Mouse (Mus musculus): Measurements from ENCODE around the gene Caml. TPM values are rescaled to one million over a fixed set of nuclear protein-coding genes. Genes with fewer than 3 reads are reported as not detected.
"Not testable (repeated sequence)": the region's sequence is repeated elsewhere in the genome, so short reads cannot be mapped to it uniquely, and the experiment has no call there.

Gene Caml
- polyA plus RNA-seq, 1 experiment from 2014 or later: 104 TPM

DNA sequence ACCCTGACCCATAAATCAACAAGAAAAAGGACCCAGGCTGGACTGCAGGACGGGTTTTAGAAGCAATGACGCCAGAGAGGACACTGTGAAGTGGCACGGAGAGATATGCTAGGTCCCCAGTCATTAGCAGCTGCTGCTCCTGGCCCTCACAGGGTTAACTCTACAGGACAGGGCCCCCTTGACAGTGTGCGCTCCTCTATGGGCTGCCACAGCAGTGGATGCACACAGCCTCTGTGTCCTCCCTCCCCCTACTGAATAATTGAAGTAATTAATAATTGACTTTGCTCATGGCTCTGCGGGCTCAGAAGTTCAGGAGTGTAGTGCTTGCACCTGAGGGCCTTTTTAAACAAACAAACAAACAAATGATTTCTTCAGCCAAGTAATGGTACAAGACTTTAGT lies 9.3 kb upstream of the Caml start:
- H3K9ac ChIP-seq (replicated peaks; ENCODE audit: low read depth, low read length): no peak overlapping the region
- WGBS: 44% methylated on average over 5 of the region's 5 CpGs

DNA sequence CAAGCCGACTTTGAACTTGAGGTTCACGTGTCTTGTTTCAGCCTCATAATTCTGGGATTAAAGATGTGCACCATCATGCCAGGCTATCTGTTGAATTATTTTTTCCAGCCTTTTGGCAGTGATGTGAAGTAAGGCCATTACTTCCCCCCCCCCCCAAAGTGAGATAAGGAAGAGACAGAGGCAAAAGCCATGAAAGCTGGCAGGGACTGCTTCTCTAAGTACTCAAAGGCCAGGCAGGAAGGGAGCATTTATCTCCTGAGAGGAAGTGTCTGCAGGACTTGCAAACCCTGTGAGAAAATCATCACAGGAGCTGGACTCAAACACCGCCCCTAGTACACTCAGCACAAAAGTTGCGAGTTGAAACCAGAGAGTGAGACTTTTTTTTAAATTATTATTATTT lies 3.5 kb upstream of the Caml start:
- H3K9me3 ChIP-seq (ENCODE audit: control insufficient read depth, low read length): no peaks in the 10 kb centered on the region
- WGBS: 95% methylated on average over 4 of the region's 4 CpGs
- H3K27me3 ChIP-seq (replicated peaks; ENCODE audit: control insufficient read depth, insufficient read depth, low read length): no peaks in the 10 kb centered on the region
- H3K27ac ChIP-seq (ENCODE audit: low read length): no peak overlapping the region
- no peak overlapping the region for H3K9ac ChIP-seq (replicated peaks; ENCODE audit: low read depth, low read length)
- no peak overlapping the region for H3K4me2 ChIP-seq (ENCODE audit: low read length)
- H3K4me1 ChIP-seq (replicated peaks; ENCODE audit: control insufficient read depth, insufficient read depth, low read length): peaks cover 16% of the 10 kb centered on the region
- ATAC-seq: no peak
- H3K4me3 ChIP-seq (replicated peaks; ENCODE audit: low read length): no peak overlapping the region
- H3K36me3 ChIP-seq (ENCODE audit: control insufficient read depth, insufficient read depth): no peaks in the 10 kb centered on the region

More for the DNA sequence above, 9.3 kb upstream of the Caml start:
- ATAC-seq: no peak
- no peaks in the 10 kb centered on the region for H3K9me3 ChIP-seq (ENCODE audit: control insufficient read depth, low read length)
- H3K27ac ChIP-seq (ENCODE audit: low read length): no peak overlapping the region
- no peaks in the 10 kb centered on the region for H3K27me3 ChIP-seq (replicated peaks; ENCODE audit: control insufficient read depth, insufficient read depth, low read length)
- H3K4me1 ChIP-seq (replicated peaks; ENCODE audit: control insufficient read depth, insufficient read depth, low read length): no peaks in the 10 kb centered on the region
- no peak overlapping the region for H3K4me2 ChIP-seq (ENCODE audit: low read length)
- H3K4me3 ChIP-seq (replicated peaks; ENCODE audit: low read length): no peak overlapping the region
- 0 out of 2 replicates have a peak, but pooled peaks cover 2% of the 10 kb centered on the region for H3K36me3 ChIP-seq (ENCODE audit: control insufficient read depth, insufficient read depth)

DNA sequence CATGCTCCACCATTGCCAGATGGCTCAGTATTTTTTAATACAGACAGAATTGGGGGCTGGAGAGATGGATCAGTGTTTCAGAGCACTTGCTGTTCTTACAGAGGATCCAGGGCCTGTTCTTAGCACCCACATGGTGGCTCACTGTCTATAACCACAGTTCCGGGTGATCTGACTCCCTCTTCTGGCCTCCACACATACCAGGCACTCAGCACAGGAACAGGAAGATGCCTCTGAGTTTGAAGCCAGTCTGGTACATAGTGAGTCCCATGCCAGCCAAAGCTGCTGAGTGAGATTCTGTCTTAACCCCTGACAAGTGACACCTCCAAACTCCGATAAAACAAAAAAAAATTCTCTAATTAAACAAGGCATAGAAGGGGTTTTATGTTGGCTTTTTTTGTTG lies 2.5 kb upstream of the Caml start:
- peaks cover 23% of the 10 kb centered on the region for H3K4me1 ChIP-seq (replicated peaks; ENCODE audit: control insufficient read depth, insufficient read depth, low read length)
- H3K36me3 ChIP-seq (ENCODE audit: control insufficient read depth, insufficient read depth): peaks cover 1% of the 10 kb centered on the region; the same call in 1 of the 2 replicates
- H3K27me3 ChIP-seq (replicated peaks; ENCODE audit: control insufficient read depth, insufficient read depth, low read length): no peaks in the 10 kb centered on the region
- H3K9ac ChIP-seq (replicated peaks; ENCODE audit: low read depth, low read length): no peak overlapping the region
- no peaks in the 10 kb centered on the region for H3K9me3 ChIP-seq (ENCODE audit: control insufficient read depth, low read length)
- H3K4me2 ChIP-seq (ENCODE audit: low read length): no peak overlapping the region
- no peak for ATAC-seq
- no peak overlapping the region for H3K4me3 ChIP-seq (replicated peaks; ENCODE audit: low read length)
- WGBS: 85% methylated on average over 2 of the region's 2 CpGs
- H3K27ac ChIP-seq (ENCODE audit: low read length): no peak overlapping the region

DNA sequence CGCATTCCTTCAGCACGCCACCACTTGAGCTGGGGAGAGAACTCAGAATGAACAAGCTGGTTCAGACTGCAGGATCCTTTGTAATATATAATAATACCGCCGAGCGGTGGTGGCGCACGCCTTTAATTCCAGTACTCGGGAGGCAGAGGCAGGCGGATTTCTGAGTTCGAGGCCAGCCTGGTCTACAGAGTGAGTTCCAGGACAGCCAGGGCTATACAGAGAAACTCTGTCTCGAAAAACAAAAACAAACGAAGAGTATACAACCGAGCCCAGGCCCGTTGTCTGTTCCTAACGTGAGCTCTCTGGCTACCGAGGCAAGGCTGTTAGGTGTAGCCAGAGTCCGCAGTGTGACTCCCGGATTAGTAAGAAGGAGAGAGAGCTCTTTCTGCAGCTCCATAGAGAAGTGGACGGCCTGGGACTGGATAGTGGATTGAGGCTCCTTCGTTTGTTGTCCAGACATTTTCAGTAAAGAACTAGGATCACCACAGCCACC lies 603 bp upstream of the Caml start:
- H3K4me1 ChIP-seq (replicated peaks; ENCODE audit: control insufficient read depth, insufficient read depth, low read length): peaks cover 26% of the 10 kb centered on the region
- peak overlapping the region; percentile 77 for H3K9ac ChIP-seq (replicated peaks; ENCODE audit: low read depth, low read length)
- not testable (repeated sequence) for H3K9me3 ChIP-seq (ENCODE audit: control insufficient read depth, low read length); H3K36me3 ChIP-seq (ENCODE audit: control insufficient read depth, insufficient read depth); H3K27me3 ChIP-seq (replicated peaks; ENCODE audit: control insufficient read depth, insufficient read depth, low read length)
- peak overlapping the region; percentile 73 for H3K4me3 ChIP-seq (replicated peaks; ENCODE audit: low read length)
- H3K4me2 ChIP-seq (ENCODE audit: low read length): peak overlapping the region; percentile 70
- ATAC-seq: peak; percentile 3; the same call in 1 of the 2 replicates
- peak overlapping the region; percentile 91 for H3K27ac ChIP-seq (ENCODE audit: low read length)
- WGBS: 24% methylated on average over 20 of the region's 20 CpGs

DNA sequence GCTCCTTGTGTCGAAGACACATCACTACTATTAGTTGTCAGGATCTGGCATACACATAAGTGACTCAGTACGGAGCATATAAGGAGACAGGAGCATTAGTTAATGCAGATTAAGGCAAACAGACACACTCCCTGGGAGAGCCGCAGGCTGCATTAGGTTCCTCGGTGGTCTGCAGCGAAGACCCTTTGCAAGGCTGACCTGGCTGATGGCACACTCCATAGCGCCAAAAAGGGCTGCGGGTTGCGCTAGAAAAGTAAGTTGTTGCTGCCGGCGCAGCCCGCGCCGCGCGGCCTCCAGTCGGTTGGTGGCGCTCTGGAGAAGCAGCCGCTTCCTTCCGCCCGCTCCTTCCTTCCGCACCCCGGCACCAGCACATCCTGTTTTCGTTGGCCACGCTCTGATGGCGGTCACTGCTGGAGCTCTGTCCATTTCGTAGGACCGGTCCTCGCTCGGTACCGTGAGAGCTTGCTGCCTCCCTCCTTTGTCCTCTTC lies 11.9 kb downstream of the Caml start, which contains the start of gene Ddx46:
Gene Ddx46, plus strand, starts transcription at position 389 of the 489 bp plus-strand sequence.
- 6% methylated on average over 30 of the region's 30 CpGs for WGBS
- peak within 1 kb of the TSS; percentile 87 for H3K9ac ChIP-seq (replicated peaks; ENCODE audit: low read depth, low read length)
- H3K27me3 ChIP-seq (replicated peaks; ENCODE audit: control insufficient read depth, insufficient read depth, low read length): no peaks in the 10 kb centered on the region
- peak; percentile 95 for ATAC-seq
- H3K4me2 ChIP-seq (ENCODE audit: low read length): peak within 1 kb of the TSS; percentile 78
- peaks cover 11% of the 10 kb centered on the region for H3K4me1 ChIP-seq (replicated peaks; ENCODE audit: control insufficient read depth, insufficient read depth, low read length)
- no peak within 1 kb of the TSS for H3K27ac ChIP-seq (ENCODE audit: low read length)
- H3K4me3 ChIP-seq (replicated peaks; ENCODE audit: low read length): peak within 1 kb of the TSS; percentile 86
- H3K9me3 ChIP-seq (ENCODE audit: control insufficient read depth, low read length): no peaks in the 10 kb centered on the region
- peaks cover 18% of the 10 kb centered on the region for H3K36me3 ChIP-seq (ENCODE audit: control insufficient read depth, insufficient read depth)

DNA sequence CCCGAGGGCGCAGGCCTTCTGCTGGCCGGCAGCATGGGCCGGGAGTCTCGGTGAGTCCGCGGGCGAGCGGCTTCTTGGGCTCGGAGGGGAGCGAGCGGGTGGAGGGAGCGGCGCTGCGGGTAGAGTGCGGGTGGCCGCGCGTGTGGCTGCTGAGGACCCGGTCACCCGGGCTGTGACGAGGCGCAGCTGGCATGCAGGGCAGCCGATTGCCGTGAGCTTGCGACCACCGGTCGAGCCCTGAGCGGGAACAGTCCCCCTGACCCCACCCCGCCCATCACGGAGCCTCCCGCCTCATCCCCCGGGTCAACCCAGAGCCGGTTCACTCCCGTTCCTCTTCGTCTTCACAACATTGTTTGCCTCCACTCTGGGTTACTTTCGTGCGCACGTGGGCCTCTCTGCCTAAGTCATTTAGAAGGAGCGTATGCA lies 12.4 kb downstream of the Caml start:
- peak overlapping the region; percentile 87 for H3K9ac ChIP-seq (replicated peaks; ENCODE audit: low read depth, low read length)
- ATAC-seq: peak; percentile 61
- peak overlapping the region; percentile 78 for H3K4me2 ChIP-seq (ENCODE audit: low read length)
- no peaks in the 10 kb centered on the region for H3K9me3 ChIP-seq (ENCODE audit: control insufficient read depth, low read length)
- H3K27ac ChIP-seq (ENCODE audit: low read length): no peak overlapping the region
- H3K27me3 ChIP-seq (replicated peaks; ENCODE audit: control insufficient read depth, insufficient read depth, low read length): no peaks in the 10 kb centered on the region
- H3K4me3 ChIP-seq (replicated peaks; ENCODE audit: low read length): peak overlapping the region; percentile 86
- peaks cover 18% of the 10 kb centered on the region for H3K36me3 ChIP-seq (ENCODE audit: control insufficient read depth, insufficient read depth)
- H3K4me1 ChIP-seq (replicated peaks; ENCODE audit: control insufficient read depth, insufficient read depth, low read length): peaks cover 11% of the 10 kb centered on the region
- WGBS: 1% methylated on average over 38 of the region's 40 CpGs

DNA sequence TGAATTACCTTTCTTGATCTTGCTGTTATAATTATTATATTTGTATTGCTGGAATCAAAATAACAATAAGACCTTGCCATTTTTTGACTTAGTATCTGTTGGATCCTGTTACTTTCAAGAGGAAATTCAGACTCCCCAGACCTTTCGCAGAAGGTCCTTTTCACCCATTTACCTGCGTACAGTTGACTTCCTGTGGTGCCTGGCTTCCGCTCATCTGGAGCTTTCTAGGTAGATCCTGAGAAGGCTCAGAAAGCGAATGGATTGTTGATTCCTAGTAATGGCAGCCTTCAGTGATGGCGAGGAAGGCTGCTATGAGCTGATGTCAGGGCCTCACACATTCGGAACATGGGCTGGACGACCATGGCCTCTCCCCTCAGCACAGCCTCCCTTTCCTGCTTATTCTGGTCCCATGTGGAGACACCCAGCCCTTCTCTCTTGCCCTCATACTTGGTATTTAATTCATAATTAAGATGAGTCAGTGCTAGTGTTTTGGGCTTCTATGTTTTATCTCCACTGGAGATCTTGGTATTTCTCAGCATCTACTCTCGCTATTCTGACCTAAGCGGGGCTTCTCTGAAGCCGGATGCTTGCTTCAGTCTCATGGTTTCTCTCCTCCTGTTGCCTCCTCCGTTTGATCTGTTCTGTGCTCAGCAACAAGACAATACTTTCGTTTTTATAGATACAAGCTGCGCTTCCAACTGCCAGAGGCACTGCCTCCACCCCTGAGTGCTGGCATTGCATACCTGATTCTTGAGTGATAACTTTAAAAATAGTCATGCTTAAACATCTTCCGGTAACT lies 13.6 kb downstream of the Caml start:
- Histone ChIP-seq H3K36me3 (ENCODE audit: control insufficient read depth, insufficient read depth) (peaks cover 17% of the 10 kb centered on the region), H3K27ac (ENCODE audit: low read length) (no peak overlapping the region), H3K4me2 (ENCODE audit: low read length) (no peak overlapping the region), H3K4me1 (replicated peaks; ENCODE audit: control insufficient read depth, insufficient read depth, low read length) (peaks cover 11% of the 10 kb centered on the region), H3K4me3 (replicated peaks; ENCODE audit: low read length) (no peak overlapping the region), H3K27me3 (replicated peaks; ENCODE audit: control insufficient read depth, insufficient read depth, low read length) (no peaks in the 10 kb centered on the region), H3K9ac (replicated peaks; ENCODE audit: low read depth, low read length) (no peak overlapping the region), H3K9me3 (ENCODE audit: control insufficient read depth, low read length) (no peaks in the 10 kb centered on the region)
- ATAC-seq: no peak
- WGBS: 91% methylated on average over 14 of the region's 14 CpGs

DNA sequence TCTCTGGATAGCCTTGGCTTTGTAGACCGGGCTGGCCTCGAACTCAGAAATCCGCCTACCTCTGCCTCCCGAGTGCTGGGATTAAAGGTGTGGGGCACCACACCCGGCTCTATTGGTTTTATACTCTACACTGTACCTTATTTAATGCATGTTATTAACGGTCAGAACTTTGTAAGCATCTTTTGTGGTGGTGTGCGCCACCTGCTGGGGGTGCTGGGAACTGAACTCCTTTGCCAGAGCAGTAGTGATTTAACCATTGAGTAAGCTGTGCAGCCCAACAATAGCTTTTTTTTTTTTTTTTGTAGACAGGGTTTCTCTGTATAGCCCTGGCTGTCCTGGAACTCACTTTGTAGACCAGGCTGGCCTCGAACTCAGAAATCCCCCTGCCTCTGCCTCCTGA lies 17.7 kb downstream of the Caml start:
- Histone ChIP-seq H3K4me1 (replicated peaks; ENCODE audit: control insufficient read depth, insufficient read depth, low read length) (peaks cover 11% of the 10 kb centered on the region), H3K36me3 (ENCODE audit: control insufficient read depth, insufficient read depth) (peaks cover 10% of the 10 kb centered on the region)
- not testable (repeated sequence) for H3K27me3 ChIP-seq (replicated peaks; ENCODE audit: control insufficient read depth, insufficient read depth, low read length); H3K27ac ChIP-seq (ENCODE audit: low read length); H3K4me3 ChIP-seq (replicated peaks; ENCODE audit: low read length); H3K4me2 ChIP-seq (ENCODE audit: low read length); H3K9me3 ChIP-seq (ENCODE audit: control insufficient read depth, low read length); H3K9ac ChIP-seq (replicated peaks; ENCODE audit: low read depth, low read length); ATAC-seq
- WGBS: 43% methylated on average over 8 of the region's 8 CpGs

DNA sequence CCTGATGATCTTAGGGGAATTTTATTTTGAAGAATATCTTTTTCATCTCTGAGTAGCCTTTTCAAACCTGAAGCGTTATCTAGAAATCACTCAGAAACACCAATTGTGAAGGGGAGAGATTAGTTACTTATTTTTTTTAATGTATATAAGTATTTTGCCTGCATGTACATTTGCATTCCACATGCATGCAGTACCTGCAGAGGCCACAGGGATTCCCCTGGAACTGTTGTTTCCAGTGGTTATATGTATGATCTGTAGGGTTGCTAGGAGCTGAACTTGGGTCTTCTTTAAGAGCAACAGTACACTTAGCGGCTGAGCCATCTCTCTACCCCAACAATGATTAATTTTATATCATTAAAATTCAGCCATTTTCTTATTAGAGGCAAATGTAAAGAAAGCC lies 21.7 kb downstream of the Caml start:
- H3K9me3 ChIP-seq (ENCODE audit: control insufficient read depth, low read length): no peaks in the 10 kb centered on the region
- H3K27ac ChIP-seq (ENCODE audit: low read length): no peak overlapping the region
- H3K4me2 ChIP-seq (ENCODE audit: low read length): no peak overlapping the region
- no peaks in the 10 kb centered on the region for H3K27me3 ChIP-seq (replicated peaks; ENCODE audit: control insufficient read depth, insufficient read depth, low read length)
- H3K4me1 ChIP-seq (replicated peaks; ENCODE audit: control insufficient read depth, insufficient read depth, low read length): no peaks in the 10 kb centered on the region
- no peak overlapping the region for H3K9ac ChIP-seq (replicated peaks; ENCODE audit: low read depth, low read length)
- 88% methylated on average over 2 of the region's 2 CpGs for WGBS
- peaks cover 35% of the 10 kb centered on the region for H3K36me3 ChIP-seq (ENCODE audit: control insufficient read depth, insufficient read depth)
- ATAC-seq: no peak
- no peak overlapping the region for H3K4me3 ChIP-seq (replicated peaks; ENCODE audit: low read length)

Measured in forebrain, embryonic 16.5 days (tissue).